Mouse (Mus musculus): ENCODE measurements around the gene Ubqln1.
"Not testable (repeated sequence)": the region's sequence is repeated elsewhere in the genome, so short reads cannot be mapped to it uniquely, and the experiment has no call there.

The Ubqln1 gene

GRCm38 (mm10) chr13:58156031-58156430, 59.4 kb downstream of the Ubqln1 start:
- no peak for DNase-seq (ENCODE audit: low spot score in 2 of 2)

GRCm38 (mm10) chr13:58150442-58150841, 65.0 kb downstream of the Ubqln1 start:
- no peak for DNase-seq (ENCODE audit: low spot score in 2 of 2)

GRCm38 (mm10) chr13:58149629-58150028, 65.8 kb downstream of the Ubqln1 start:
- no peak for DNase-seq (ENCODE audit: low spot score in 2 of 2)

- DNase-seq (ENCODE audit: low spot score in 2 of 2): no peak
Measured at GRCm38 (mm10) chr13:58149033-58149558, 66.4 kb downstream of the Ubqln1 start.

GRCm38 (mm10) chr13:58148256-58148831, 67.1 kb downstream of the Ubqln1 start:
- no peak for DNase-seq (ENCODE audit: low spot score in 2 of 2)

- no peak for DNase-seq (ENCODE audit: low spot score in 2 of 2)
Measured at GRCm38 (mm10) chr13:58147760-58148159, 67.7 kb downstream of the Ubqln1 start.

- DNase-seq (ENCODE audit: low spot score in 2 of 2): not testable (repeated sequence)
Measured at GRCm38 (mm10) chr13:58146603-58147002, 68.8 kb downstream of the Ubqln1 start.

- DNase-seq (ENCODE audit: low spot score in 2 of 2): no peak
Measured at GRCm38 (mm10) chr13:58131692-58132091, 83.8 kb downstream of the Ubqln1 start.

- DNase-seq (ENCODE audit: low spot score in 2 of 2): no peak
Measured at GRCm38 (mm10) chr13:58129687-58130246, 85.7 kb downstream of the Ubqln1 start.

- DNase-seq (ENCODE audit: low spot score in 2 of 2): peak; percentile 93
Measured at GRCm38 (mm10) chr13:58128768-58129671, 86.4 kb downstream of the Ubqln1 start.

GRCm38 (mm10) chr13:58128396-58128767, 87.1 kb downstream of the Ubqln1 start, which contains the start of gene Hnrnpa0:
Gene Hnrnpa0 (minus strand): TSS chr13:58128556.
- peak; percentile 88 to 90 for DNase-seq (ENCODE audit: low spot score in 2 of 2)

- DNase-seq (ENCODE audit: low spot score in 2 of 2): peak; percentile 61 to 64
Measured at GRCm38 (mm10) chr13:58127766-58128361, 87.6 kb downstream of the Ubqln1 start.

- DNase-seq (ENCODE audit: low spot score in 2 of 2): no peak
Measured at GRCm38 (mm10) chr13:58126862-58127765, 88.3 kb downstream of the Ubqln1 start.

Data from frontal cortex, postnatal 14 days (tissue).